Mouse (Mus musculus): ENCODE results near the gene Micu1.
"Not testable (repeated sequence)": the region's sequence is repeated elsewhere in the genome, so short reads cannot be mapped to it uniquely, and the experiment has no call there.

Gene Micu1

GRCm38 (mm10) chr10:59861201-59861600 lies 158.9 kb downstream of the Micu1 start:
- DNase-seq: no peak

- DNase-seq: no peak
Observed at GRCm38 (mm10) chr10:59862816-59863440, 160.7 kb downstream of the Micu1 start.

DNA sequence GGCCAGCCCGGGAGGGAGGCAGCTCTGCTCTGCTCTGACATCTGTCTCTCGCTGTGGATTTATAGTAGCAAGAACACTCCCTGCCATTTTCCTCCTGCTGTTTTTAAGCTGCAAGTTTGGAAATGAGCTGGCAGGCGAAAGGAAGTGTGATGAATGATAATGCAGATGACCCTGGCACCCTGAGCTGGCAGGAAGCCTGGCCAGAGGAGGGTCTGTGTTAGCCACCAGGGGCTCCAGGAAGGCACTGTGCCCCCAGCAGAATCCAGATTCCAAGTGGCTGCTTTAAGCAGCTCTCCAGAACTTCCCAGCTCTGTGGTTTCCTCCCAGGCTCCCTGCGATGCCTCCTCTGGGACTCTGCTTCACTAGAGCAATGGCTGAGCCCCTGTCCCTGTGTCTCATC lies 161.3 kb downstream of the Micu1 start:
- peak; percentile 28 for DNase-seq

DNA sequence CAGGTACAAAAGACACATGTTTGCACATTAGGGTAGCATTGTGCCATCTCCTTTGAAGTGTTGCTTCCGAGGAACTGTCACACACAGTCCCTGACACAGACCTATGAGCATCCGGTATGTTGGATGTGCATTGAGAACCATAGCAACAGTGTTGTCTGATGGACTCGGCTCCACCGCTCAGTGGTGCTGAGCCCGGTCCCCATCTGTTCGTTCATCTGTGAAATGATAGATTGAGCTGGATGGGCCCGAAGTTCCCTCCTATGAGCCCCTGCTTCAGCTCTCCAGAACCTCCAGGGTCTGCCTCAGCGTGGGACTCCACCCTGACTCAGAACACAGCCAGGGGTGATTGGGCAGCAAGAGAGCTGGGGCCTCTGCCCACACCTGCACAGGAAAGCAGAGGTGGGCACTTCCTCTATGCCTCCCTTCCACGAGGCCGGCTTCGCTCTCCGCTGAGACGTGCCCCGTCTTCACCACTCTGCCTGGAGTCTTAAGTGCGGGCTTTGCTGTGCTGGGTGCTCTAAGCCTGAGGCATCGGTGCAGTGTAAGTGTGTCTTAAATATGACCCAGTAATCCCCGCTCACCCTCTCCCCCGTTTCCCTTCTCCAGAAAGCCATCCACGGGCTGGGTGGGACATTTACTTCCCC lies 162.1 kb downstream of the Micu1 start:
- no peak for DNase-seq

DNA sequence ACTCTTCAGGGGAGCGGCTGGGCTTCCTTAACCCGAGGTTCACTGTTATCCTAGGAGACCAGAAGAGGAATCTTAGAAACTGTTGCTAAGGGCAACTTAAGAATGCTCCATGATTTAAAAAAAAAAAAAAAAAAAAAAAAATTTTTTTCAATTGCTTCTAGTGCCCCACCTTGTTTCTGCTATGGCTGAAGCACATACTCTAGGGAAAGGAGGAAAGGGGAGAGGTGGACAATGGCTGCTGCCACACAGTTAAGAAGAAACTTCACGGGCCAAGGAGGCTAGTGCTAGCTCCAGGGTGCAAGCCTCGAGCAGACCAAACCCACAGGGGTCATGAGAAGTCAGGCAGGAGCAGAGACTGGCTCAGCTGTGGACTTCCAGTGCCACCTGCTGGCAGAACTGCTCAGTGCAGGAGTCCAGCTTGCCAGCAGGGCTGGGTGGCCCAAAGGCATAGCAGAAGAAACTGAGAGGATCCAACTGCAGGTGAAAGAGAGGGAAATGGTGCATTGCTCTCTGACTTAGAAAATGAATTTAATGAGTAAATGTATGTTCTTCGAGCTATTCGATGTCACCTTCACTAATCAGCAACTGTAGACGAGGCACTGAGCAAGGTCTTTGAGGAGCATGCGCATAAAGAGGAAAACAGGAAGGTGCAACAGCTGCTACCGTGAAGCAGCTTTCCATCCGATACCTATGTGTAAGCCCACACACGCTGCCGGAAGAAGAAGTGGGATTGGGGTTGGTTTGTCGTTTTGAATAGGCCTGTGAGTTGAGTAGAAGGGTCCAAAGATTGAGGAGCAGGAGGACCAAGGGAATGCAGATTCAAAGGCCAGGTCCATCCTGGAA lies 162.8 kb downstream of the Micu1 start:
- peak; percentile 87 for DNase-seq

GRCm38 (mm10) chr10:59868266-59868665 lies 166.0 kb downstream of the Micu1 start:
- DNase-seq: no peak

GRCm38 (mm10) chr10:59870038-59870437 lies 167.8 kb downstream of the Micu1 start:
- no peak for DNase-seq

DNA sequence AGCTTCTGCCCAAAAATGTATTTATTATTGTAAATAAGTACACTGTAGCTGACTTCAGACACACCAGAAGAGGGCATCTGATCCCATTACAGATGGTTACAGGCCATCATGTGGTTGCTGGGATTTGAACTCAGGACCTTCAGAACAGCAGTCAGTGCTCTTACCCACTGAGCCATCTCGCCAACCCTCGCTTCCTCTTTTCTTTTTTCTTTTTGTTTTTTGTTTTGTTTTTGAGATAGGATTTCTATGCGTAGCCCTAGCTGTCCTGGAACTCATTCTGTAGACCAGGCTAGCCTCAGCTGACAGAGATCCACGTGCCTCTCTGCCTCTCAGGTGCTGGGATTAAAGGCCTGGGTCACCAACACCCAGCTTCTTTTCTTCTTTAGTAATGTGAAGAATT lies 170.4 kb downstream of the Micu1 start:
- DNase-seq: not testable (repeated sequence)

DNA sequence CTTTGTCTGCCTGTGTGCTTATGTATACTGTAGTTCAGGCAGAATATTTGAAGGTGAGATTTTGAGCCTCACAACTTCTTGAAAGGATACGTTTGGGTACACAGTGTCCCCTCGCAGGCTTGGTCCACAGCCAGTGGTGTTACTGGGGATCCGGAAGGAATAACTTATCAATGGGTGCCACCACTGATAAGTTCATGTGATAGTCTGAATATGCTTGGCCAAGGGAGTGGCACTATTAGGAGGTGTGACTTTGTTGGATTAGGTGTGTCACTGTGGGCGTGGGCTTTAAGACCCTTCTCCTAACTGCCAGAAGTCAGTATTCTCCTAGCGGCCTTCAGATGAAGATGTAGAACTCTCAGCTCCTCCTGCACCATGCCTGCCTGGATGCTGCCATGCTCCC lies 170.9 kb downstream of the Micu1 start:
- no peak for DNase-seq

GRCm38 (mm10) chr10:59873613-59874012 lies 171.3 kb downstream of the Micu1 start:
- DNase-seq: no peak

- no peak for DNase-seq
Observed at GRCm38 (mm10) chr10:59875396-59875795, 173.1 kb downstream of the Micu1 start.

DNA sequence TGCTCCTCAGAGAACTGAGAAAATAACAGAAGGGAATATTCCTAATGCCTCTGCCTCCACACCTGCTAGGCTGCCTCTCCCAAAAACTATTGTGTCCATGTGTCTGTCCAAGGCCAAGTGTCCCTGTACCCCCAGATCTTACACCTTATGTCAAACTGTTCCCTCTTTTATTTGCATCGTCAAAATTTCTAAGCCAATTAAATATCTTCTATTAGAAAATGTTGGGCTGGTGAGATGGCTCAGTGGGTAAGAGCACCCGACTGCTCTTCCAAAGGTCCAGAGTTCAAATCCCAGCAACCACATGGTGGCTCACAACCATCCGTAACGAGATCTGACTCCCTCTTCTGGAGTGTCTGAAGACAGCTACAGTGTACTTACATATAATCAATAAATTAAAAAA lies 174.4 kb downstream of the Micu1 start:
- DNase-seq: not testable (repeated sequence)

DNA sequence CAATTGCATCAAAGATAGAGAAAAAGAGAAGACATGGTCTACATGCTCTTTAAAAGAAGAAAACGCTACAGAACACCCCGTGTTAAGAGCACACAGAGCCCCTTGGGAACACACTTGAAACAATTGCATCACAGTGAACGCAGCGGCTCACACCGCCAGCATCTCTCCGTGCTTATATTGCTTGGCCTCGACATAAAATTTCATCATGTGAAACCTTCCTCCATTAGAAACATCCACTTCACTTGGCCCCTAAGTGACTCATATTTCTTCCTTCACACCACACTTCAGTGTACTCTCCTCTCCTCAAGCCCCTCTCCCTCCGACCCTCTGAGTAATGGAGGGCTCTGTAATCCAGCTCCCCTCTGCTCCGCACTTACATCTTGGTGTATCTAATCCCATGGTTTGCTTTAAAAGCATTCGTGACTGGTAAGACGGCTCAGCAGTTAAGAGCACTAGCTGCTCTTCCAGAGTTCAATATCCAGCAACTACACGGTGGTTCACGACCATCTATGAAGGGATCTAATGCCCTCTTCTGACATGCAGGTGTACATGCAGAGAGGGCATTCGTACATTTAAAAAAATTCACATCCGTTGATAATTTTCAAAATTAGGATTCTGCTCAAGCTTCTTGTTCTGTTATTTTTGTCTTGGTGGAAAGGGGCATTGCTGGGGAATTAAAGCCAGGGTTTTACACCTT lies 175.3 kb downstream of the Micu1 start:
- DNase-seq: no peak

GRCm38 (mm10) chr10:59878823-59879222 lies 176.5 kb downstream of the Micu1 start:
- no peak for DNase-seq

- DNase-seq: peak; percentile 98
Observed at GRCm38 (mm10) chr10:59879255-59880028, 177.2 kb downstream of the Micu1 start, which contains the start of gene Dnajb12. TSS of gene Dnajb12 (plus strand) at chr10:59879556.

- DNase-seq: no peak
Observed at GRCm38 (mm10) chr10:59880029-59880386, 177.7 kb downstream of the Micu1 start.

DNA sequence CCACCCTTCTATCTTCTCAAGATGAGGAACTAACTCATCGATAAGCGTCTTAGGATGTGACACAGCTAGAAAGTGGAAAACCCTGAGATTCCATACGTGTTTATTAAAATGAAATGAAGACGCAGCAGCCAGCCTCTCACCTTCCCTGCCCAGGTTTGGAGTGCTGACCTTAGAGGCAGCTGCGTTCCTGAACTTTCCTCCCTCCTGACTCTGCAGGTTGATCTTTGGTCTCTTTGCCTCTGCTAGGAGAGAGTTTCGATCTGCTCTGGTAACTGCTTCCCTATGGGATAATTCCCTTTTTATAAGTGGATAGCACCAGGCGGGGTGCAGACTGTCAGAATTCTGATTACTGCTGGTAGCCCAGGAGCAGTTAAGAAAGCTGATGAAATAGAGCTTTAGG lies 178.6 kb downstream of the Micu1 start:
- no peak for DNase-seq

DNA sequence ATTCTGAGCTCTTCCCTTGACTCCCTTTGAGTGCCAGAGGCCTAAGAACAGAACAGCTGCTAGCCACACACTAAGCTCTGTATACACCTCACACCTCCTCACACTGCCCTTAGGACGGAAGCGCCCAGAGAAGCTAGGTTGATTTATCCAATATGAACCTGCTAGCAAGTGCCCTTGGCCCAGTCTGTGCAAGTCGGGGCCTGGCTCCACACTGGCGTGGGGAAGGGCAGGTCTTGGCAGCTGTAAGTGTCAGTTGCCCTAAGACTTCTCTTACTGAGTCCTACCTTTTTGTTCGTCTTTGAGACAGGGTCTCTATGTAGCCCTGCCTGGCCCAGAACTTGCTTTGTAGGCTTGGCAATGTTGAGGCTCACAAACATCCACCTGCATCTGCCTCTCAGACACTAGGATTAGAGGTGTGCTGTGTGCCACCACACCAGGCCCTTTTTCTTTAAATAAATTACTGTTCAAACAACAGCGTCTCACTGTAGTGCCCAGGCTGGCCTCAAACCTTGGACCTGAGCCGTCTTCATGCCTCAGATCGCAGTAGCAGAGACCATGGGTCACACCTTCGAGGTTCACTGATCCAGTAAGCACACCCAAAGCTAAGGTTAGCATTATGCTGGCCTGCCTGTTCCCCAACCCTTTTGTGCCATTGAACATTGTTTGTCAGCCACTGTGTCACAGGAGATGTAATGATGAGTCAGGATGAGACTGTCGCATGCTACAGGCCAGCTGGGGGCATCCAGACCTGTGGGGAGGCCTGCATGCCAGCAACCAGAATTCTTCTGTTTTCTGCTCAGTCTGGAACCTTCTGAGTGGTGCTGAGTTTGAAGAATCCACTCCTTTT lies 182.3 kb downstream of the Micu1 start:
- DNase-seq: no peak

- DNase-seq: no peak
Observed at GRCm38 (mm10) chr10:59885174-59886080, 183.2 kb downstream of the Micu1 start.

GRCm38 (mm10) chr10:59886081-59886466 lies 183.8 kb downstream of the Micu1 start:
- no peak for DNase-seq

Data from embryo, embryonic 11 days (tissue).